Mouse (Mus musculus) lung, postnatal 0 days (tissue): ENCODE data around the gene Insc. TPM values are rescaled to one million over a fixed set of nuclear protein-coding genes. Genes with fewer than 3 reads are reported as not detected.

Source experiments
- ATAC-seq: fragments of 200-750 bp; cut with Nextera tagmentation; 2 replicates; pipeline ENCODE4 v1.8.0; 2017; ENCODE audit warnings: moderate library complexity
- DNase-seq: peaks from one replicate; pipeline ENCODE4 v3.0.0-alpha.2; 2016; ENCODE audit warnings: low spot score
- H3K27ac ChIP-seq: fragments of 300-500 bp; sonication (generic); 2 replicates; pipeline ENCODE4 v1.5.1; 2014; ENCODE audit warnings: antibody characterized with exemption, mild to moderate bottlenecking, low read length, mixed read lengths
- H3K27me3 ChIP-seq: fragments of 300-500 bp; sonication (generic); replicated peaks from 2 replicates; pipeline ENCODE4 v1.6.1; 2014; ENCODE audit warnings: low read length, mixed read lengths; ENCODE audit not compliant: insufficient read depth
- H3K36me3 ChIP-seq: fragments of 300-500 bp; sonication (generic); 2 replicates; pipeline ENCODE4 v1.6.1; 2014; ENCODE audit warnings: low read length, mixed read lengths; ENCODE audit not compliant: insufficient read depth
- H3K4me1 ChIP-seq: fragments of 300-500 bp; sonication (generic); 2 replicates; pipeline ENCODE4 v1.6.1; 2014; ENCODE audit warnings: antibody characterized with exemption, low read depth, low read length, mixed read lengths; ENCODE audit not compliant: insufficient read depth
- H3K4me2 ChIP-seq: fragments of 300-500 bp; sonication (generic); replicated peaks from 2 replicates; pipeline ENCODE4 v1.6.1; 2014; ENCODE audit warnings: low read depth, mild to moderate bottlenecking, low read length, moderate library complexity, mixed read lengths
- H3K4me3 ChIP-seq: fragments of 300-500 bp; sonication (generic); 2 replicates; pipeline ENCODE4 v1.5.1; 2014; ENCODE audit warnings: low read depth, low read length
- H3K9ac ChIP-seq: fragments of 300-500 bp; sonication (generic); replicated peaks from 2 replicates; pipeline ENCODE4 v1.6.1; 2014; ENCODE audit warnings: low read depth, mild to moderate bottlenecking
- H3K9me3 ChIP-seq: fragments of 300-500 bp; sonication (generic); 2 replicates; pipeline ENCODE4 v1.6.1; 2016; ENCODE audit warnings: low read length, mixed read lengths
- CTCF ChIP-seq: IDR thresholded peaks from 2 replicates; pipeline ENCODE4 v1.5.1; 2016; ENCODE audit warnings: antibody characterized with exemption, mild to moderate bottlenecking
- EP300 ChIP-seq: IDR thresholded peaks from 2 replicates; pipeline ENCODE4 v1.6.1; 2016; ENCODE audit warnings: antibody characterized with exemption, mild to moderate bottlenecking, control low read depth
- WGBS: fragments of 180-500 bp; shearing (Covaris S2); extraction: QIAGEN DNeasy Blood & Tissue Kit; methylation state at CpG from one replicate; pipeline ENCODE4 v1.1.7; 2014; 5-methylcytosine and 5-hydroxymethylcytosine counted together
- polyA plus RNA-seq: library from polyadenylated mRNA; unstranded; fragments of >200 nt; fragmentation: Nextera tagmentation; extraction: Ambion mirVana; gene quantifications from 2 replicates; pipeline ENCODE4 v1.2.1, GENCODE M21; 2015

The Insc gene
- polyA plus RNA-seq, 1 experiment from 2014 or later: 0.66 TPM

DNA sequence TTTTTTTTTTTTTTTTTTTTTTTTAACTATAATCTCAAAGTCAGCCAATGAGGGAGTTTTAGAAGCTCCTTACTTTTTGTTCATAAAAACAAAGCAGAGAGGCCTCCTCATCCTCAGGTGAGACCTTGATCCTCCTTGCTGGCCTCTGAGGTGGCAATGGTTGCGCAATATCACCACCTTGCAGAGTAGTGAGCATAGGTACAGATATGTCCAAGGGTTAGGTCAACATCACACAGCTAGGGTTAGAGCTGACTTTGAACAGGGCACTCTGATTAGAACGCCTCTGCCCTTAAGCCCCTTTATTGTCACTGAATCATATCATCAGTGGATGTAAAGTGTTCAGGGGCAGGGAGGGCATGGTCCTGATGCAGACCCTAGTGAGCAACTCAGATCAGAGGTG is 131.1 kb downstream of the Insc start:
- Histone ChIP-seq H3K4me2 (no peak overlapping the region), H3K27ac (no peak overlapping the region), H3K9ac (no peak overlapping the region), H3K4me1 (no peaks in the 10 kb centered on the region), H3K9me3 (no peaks in the 10 kb centered on the region), H3K27me3 (no peaks in the 10 kb centered on the region), H3K36me3 (no peaks in the 10 kb centered on the region), H3K4me3 (no peak overlapping the region)
- no peak for DNase-seq
- WGBS: 82% methylated on average over 2 of the region's 2 CpGs
- TF ChIP-seq EP300: no peak
- no peak for TF ChIP-seq CTCF
- ATAC-seq: no peak

- WGBS: 52% methylated on average over 2 of the region's 2 CpGs
- Histone ChIP-seq H3K36me3 (no peaks in the 10 kb centered on the region), H3K9me3 (no peaks in the 10 kb centered on the region), H3K9ac (no peak overlapping the region), H3K4me1 (no peaks in the 10 kb centered on the region), H3K27me3 (no peaks in the 10 kb centered on the region), H3K4me3 (no peak overlapping the region), H3K4me2 (no peak overlapping the region), H3K27ac (no peak overlapping the region)
- ATAC-seq (no peak), DNase-seq (no peak)
- TF ChIP-seq EP300 (no peak), CTCF (no peak)
Measured at GRCm38 (mm10) chr7:114883602-114884001, 140.1 kb downstream of the Insc start.

- Histone ChIP-seq H3K4me2 (no peak overlapping the region), H3K36me3 (no peaks in the 10 kb centered on the region), H3K9me3 (no peaks in the 10 kb centered on the region), H3K27ac (no peak overlapping the region), H3K9ac (no peak overlapping the region), H3K27me3 (no peaks in the 10 kb centered on the region), H3K4me1 (no peaks in the 10 kb centered on the region), H3K4me3 (no peak overlapping the region)
- TF ChIP-seq CTCF (no peak), EP300 (no peak)
- ATAC-seq: no peak
- 69% methylated on average over 4 of the region's 4 CpGs for WGBS
- DNase-seq: no peak
Measured at GRCm38 (mm10) chr7:114886933-114887332, 143.4 kb downstream of the Insc start.

- 70% methylated on average over 4 of the region's 4 CpGs for WGBS
Measured at GRCm38 (mm10) chr7:114890215-114890614, 146.7 kb downstream of the Insc start.

GRCm38 (mm10) chr7:114892618-114893257 is 149.2 kb downstream of the Insc start:
- H3K27ac ChIP-seq: no peak overlapping the region
- ATAC-seq (no peak), DNase-seq (no peak)
- no peak overlapping the region for H3K4me3 ChIP-seq
- TF ChIP-seq CTCF (no peak), EP300 (no peak)
- H3K9me3 ChIP-seq: no peaks in the 10 kb centered on the region
- no peaks in the 10 kb centered on the region for H3K36me3 ChIP-seq
- H3K27me3 ChIP-seq: no peaks in the 10 kb centered on the region
- no peaks in the 10 kb centered on the region for H3K4me1 ChIP-seq
- no peak overlapping the region for H3K4me2 ChIP-seq
- H3K9ac ChIP-seq: no peak overlapping the region

More at GRCm38 (mm10) chr7:114890215-114890614, 146.7 kb downstream of the Insc start:
- DNase-seq (no peak), ATAC-seq (no peak)
- no peak for TF ChIP-seq CTCF
- TF ChIP-seq EP300: no peak
- Histone ChIP-seq H3K36me3 (no peaks in the 10 kb centered on the region), H3K4me1 (no peaks in the 10 kb centered on the region), H3K9me3 (no peaks in the 10 kb centered on the region), H3K4me2 (no peak overlapping the region), H3K4me3 (no peak overlapping the region), H3K9ac (no peak overlapping the region), H3K27me3 (no peaks in the 10 kb centered on the region), H3K27ac (no peak overlapping the region)

DNA sequence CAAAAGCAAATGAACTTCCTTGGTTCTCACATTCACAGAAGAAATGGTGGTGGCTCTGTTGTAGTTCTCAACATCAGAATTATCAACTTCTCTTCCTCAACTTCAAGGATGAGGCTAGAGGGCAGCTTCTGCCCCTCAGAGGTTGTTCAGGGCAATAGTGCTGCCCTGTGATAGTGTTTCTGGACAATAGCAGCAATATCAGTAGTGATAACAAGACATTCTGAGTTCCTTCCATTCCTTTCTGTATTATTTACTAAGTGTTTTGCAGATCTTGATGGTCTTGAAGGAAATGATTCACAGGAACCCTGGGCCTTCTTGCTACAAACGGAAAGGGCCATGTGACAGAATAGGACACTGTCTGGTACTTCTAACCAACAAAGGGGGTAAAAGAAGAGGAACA is 150.4 kb downstream of the Insc start:
- TF ChIP-seq EP300 (no peak), CTCF (no peak)
- no peaks in the 10 kb centered on the region for H3K4me1 ChIP-seq
- H3K9ac ChIP-seq: no peak overlapping the region
- 67% methylated on average over 1 of the region's 1 CpGs for WGBS
- ATAC-seq (no peak), DNase-seq (no peak)
- H3K27ac ChIP-seq: no peak overlapping the region
- no peaks in the 10 kb centered on the region for H3K27me3 ChIP-seq
- no peaks in the 10 kb centered on the region for H3K36me3 ChIP-seq
- H3K4me3 ChIP-seq: no peak overlapping the region
- no peaks in the 10 kb centered on the region for H3K9me3 ChIP-seq
- H3K4me2 ChIP-seq: no peak overlapping the region
